Mouse (Mus musculus) megakaryocyte, adult 5-6 weeks (primary cell): ENCODE data around the gene Mad2l1bp. TPM values are rescaled to one million over a fixed set of nuclear protein-coding genes. Genes with fewer than 3 reads are reported as not detected.

Experiments used
- ATAC-seq: 2 replicates; pipeline ENCODE4 v1.8.0; 2016; ENCODE audit warnings: mild to moderate bottlenecking, inconsistent platforms; ENCODE audit not compliant: poor library complexity, severe bottlenecking
- total RNA-seq, 2 experiments: library from RNA; stranded (forward) in 1 of 2; stranded (reverse) in 1 of 2; fragments of 153-499, 151-499 nt in 1 of 2; fragments of 221-1000, 200-1000 nt in 1 of 2; gene quantifications; 2 replicates each; pipeline versions ENCODE4 v1.2.3 to v1.2.4; 2015 to 2017

The Mad2l1bp gene
- total RNA-seq, 2 experiments from 2014 or later: 9.9 to 20.6 TPM

GRCm38 (mm10) chr17:46157131-46157530 is 3.8 kb upstream of the Mad2l1bp start:
- ATAC-seq: no peak

- ATAC-seq: no peak
Observed at GRCm38 (mm10) chr17:46156680-46157079, 3.3 kb upstream of the Mad2l1bp start.

- no peak for ATAC-seq
Observed at GRCm38 (mm10) chr17:46154336-46154735, 983 bp upstream of the Mad2l1bp start.

- ATAC-seq: peak; percentile 85
Observed at GRCm38 (mm10) chr17:46143578-46144423, 9.6 kb downstream of the Mad2l1bp start, which contains the start of gene Rsph9. Rsph9 (minus strand) TSS chr17:46144216.

- peak; percentile 57 for ATAC-seq
Observed at GRCm38 (mm10) chr17:46139872-46140271, 13.5 kb downstream of the Mad2l1bp start.

GRCm38 (mm10) chr17:46138563-46139236 is 14.7 kb downstream of the Mad2l1bp start:
- ATAC-seq: no peak

- ATAC-seq: no peak
Observed at GRCm38 (mm10) chr17:46132862-46133261, 20.5 kb downstream of the Mad2l1bp start.

- peak; percentile 90 for ATAC-seq
Observed at GRCm38 (mm10) chr17:46132058-46132718, 21.2 kb downstream of the Mad2l1bp start.

- no peak for ATAC-seq
Observed at GRCm38 (mm10) chr17:46129741-46130498, 23.4 kb downstream of the Mad2l1bp start.

GRCm38 (mm10) chr17:46127814-46128493 is 25.4 kb downstream of the Mad2l1bp start:
- ATAC-seq: no peak

- ATAC-seq: no peak
Observed at GRCm38 (mm10) chr17:46126608-46127007, 26.7 kb downstream of the Mad2l1bp start.

GRCm38 (mm10) chr17:46123953-46124700 is 29.2 kb downstream of the Mad2l1bp start:
- ATAC-seq: no peak

GRCm38 (mm10) chr17:46123285-46123684 is 30.1 kb downstream of the Mad2l1bp start:
- ATAC-seq: no peak

- no peak for ATAC-seq
Observed at GRCm38 (mm10) chr17:46122791-46123190, 30.6 kb downstream of the Mad2l1bp start.

GRCm38 (mm10) chr17:46119641-46120040 is 33.7 kb downstream of the Mad2l1bp start:
- ATAC-seq: no peak

GRCm38 (mm10) chr17:46118423-46118850 is 34.9 kb downstream of the Mad2l1bp start:
- no peak for ATAC-seq

GRCm38 (mm10) chr17:46117623-46118422 is 35.5 kb downstream of the Mad2l1bp start:
- no peak for ATAC-seq

- ATAC-seq: no peak
Observed at GRCm38 (mm10) chr17:46116881-46117280, 36.5 kb downstream of the Mad2l1bp start.
